Mouse (Mus musculus) lung, postnatal 0 days (tissue): ENCODE measurements around the gene Gm49601.

Source experiments
- CTCF ChIP-seq: IDR thresholded peaks from 2 replicates; pipeline ENCODE4 v1.5.1; 2016; ENCODE audit warnings: antibody characterized with exemption, mild to moderate bottlenecking
- EP300 ChIP-seq: IDR thresholded peaks from 2 replicates; pipeline ENCODE4 v1.6.1; 2016; ENCODE audit warnings: antibody characterized with exemption, mild to moderate bottlenecking, control low read depth

GRCm38 (mm10) chr16:18632816-18633215 lies 6.6 kb upstream of the Gm49601 start:
- TF ChIP-seq CTCF (no peak), EP300 (no peak)
